Mouse (Mus musculus) limb, embryonic 14.5 days (tissue): Measurements from ENCODE around the gene Slc4a8. TPM values are rescaled to one million over a fixed set of nuclear protein-coding genes. Genes with fewer than 3 reads are reported as not detected.

Experiments
- ATAC-seq: fragments of 200-750 bp; cut with Nextera tagmentation; 2 replicates; pipeline ENCODE4 v1.8.0; 2017; ENCODE audit warnings: low read depth, moderate number of reproducible peaks, moderate TSS enrichment; ENCODE audit not compliant: low FRiP score
- DNase-seq: peaks from one replicate; pipeline ENCODE4 v3.0.0-alpha.2; 2015; ENCODE audit warnings: low spot score
- H3K27ac ChIP-seq: fragments of 300-500 bp; sonication (generic); replicated peaks from 2 replicates; pipeline ENCODE4 v1.5.1; 2014; ENCODE audit warnings: low read depth, mild to moderate bottlenecking, low read length, moderate library complexity, mixed read lengths
- H3K27me3 ChIP-seq: fragments of 300-500 bp; sonication (generic); 2 replicates; pipeline ENCODE4 v1.6.1; 2014; ENCODE audit warnings: low read length, mixed read lengths; ENCODE audit not compliant: control insufficient read depth, insufficient read depth
- H3K36me3 ChIP-seq: fragments of 300-500 bp; sonication (generic); 2 replicates; pipeline ENCODE4 v1.6.1; 2014; ENCODE audit warnings: mild to moderate bottlenecking, low read length, moderate library complexity, mixed read lengths; ENCODE audit not compliant: control insufficient read depth, insufficient read depth
- H3K4me1 ChIP-seq: fragments of 300-500 bp; sonication (generic); 2 replicates; pipeline ENCODE4 v1.6.1; 2014; ENCODE audit warnings: antibody characterized with exemption, low read length, mixed read lengths; ENCODE audit not compliant: control insufficient read depth, insufficient read depth
- H3K4me2 ChIP-seq: fragments of 300-500 bp; sonication (generic); replicated peaks from 2 replicates; pipeline ENCODE4 v1.6.1; 2014; ENCODE audit warnings: low read depth, mild to moderate bottlenecking, low read length, moderate library complexity; ENCODE audit not compliant: severe bottlenecking
- H3K4me3 ChIP-seq: fragments of 300-500 bp; sonication (generic); replicated peaks from 2 replicates; pipeline ENCODE4 v1.5.1; 2014; ENCODE audit warnings: low read length
- H3K9ac ChIP-seq: fragments of 300-500 bp; sonication (generic); 2 replicates; pipeline ENCODE4 v1.6.1; 2014; ENCODE audit warnings: mild to moderate bottlenecking, low read depth, low read length, moderate library complexity; ENCODE audit not compliant: severe bottlenecking
- H3K9me3 ChIP-seq: fragments of 300-500 bp; sonication (generic); 2 replicates; pipeline ENCODE4 v1.6.1; 2016; ENCODE audit warnings: low read length; ENCODE audit not compliant: control insufficient read depth
- POLR2A ChIP-seq: fragments of 200-500 bp; IDR thresholded peaks from 2 replicates; pipeline ENCODE4 v1.8.0; 2012; ENCODE audit warnings: inconsistent platforms, mild to moderate bottlenecking, moderate library complexity, borderline replicate concordance; ENCODE audit not compliant: insufficient read depth, insufficient read length; ENCODE audit errors: extremely low read depth
- WGBS: fragments of 180-500 bp; shearing (Covaris S2); extraction: QIAGEN DNeasy Blood & Tissue Kit; methylation state at CpG from one replicate; pipeline ENCODE4 v1.1.7; 2014; 5-methylcytosine and 5-hydroxymethylcytosine counted together
- polyA plus RNA-seq, 2 experiments: library from polyadenylated mRNA; depleted of rRNA in 1 of 2; stranded (reverse) in 1 of 2; unstranded in 1 of 2; fragments of >200 nt; fragmentation: Nextera tagmentation in 1 of 2; extraction: Ambion mirVana in 1 of 2; gene quantifications; 2 replicates each; pipeline versions ENCODE4 v1.2.1 to v1.2.3; 2012 to 2014

Gene Slc4a8
- 3.8 TPM in 2 replicates for polyA plus RNA-seq (2012; rRNA removed)
- 2.9 TPM in 2 replicates for polyA plus RNA-seq (2014; fragmentation: Nextera tagmentation; extraction: Ambion mirVana)

DNA sequence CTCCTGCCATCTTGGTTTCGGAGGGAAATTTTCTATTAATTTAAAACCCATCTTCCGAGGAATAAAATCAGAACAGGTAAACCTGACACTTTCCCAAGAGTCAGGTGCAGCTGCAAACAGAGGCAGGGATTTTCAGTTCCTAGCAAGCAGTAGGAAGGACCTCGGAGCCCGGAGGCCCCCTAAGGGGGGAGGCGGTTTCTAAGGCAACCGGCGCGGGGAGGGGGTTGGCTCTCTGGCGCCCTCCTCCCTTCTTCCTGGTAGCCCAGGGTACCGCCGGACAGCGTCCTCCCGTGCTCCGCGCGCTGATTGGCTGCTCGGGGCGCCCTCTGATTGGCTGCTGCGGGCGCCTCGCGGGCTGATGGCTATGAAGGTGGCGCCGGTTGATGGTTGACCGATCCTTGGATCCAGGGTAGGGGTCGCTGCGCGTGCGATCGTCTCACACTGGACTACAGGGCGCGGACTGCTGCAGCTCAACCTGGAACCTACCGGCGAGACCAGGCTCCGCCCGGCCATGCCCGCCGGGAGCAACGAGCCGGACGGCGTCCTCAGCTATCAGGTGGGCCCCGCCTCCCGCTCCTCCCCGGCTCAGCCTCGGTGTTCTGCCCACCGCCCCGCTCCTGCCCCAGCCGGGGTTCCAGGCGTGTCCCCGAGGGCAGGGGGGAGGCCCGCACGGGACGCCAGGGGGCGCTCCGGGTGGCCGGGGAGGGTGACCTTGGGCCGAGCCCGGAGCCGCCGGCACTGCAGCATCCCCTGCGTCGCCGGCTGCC, at the start of gene Slc4a8:
Gene Slc4a8, plus strand, starts transcription at position 329 of the 767 bp plus-strand sequence.
- Histone ChIP-seq H3K27me3 (no peaks in the 10 kb centered on the region), H3K4me3 (peak within 1 kb of the TSS; percentile 61), H3K4me2 (peak within 1 kb of the TSS; percentile 93), H3K4me1 (peaks cover 10% of the 10 kb centered on the region; the same call in 1 of the 2 replicates), H3K27ac (0 out of 2 replicates have a peak within 1 kb of the TSS, but pooled peaks have one; percentile 39), H3K9ac (peak within 1 kb of the TSS; percentile 58), H3K36me3 (no peaks in the 10 kb centered on the region), H3K9me3 (no peaks in the 10 kb centered on the region)
- DNase-seq, result peak; percentile 94
- peak; percentile 95 for ATAC-seq
- WGBS, result under 1% methylated on average over 50 of the region's 64 CpGs
- TF ChIP-seq POLR2A, result no peak

DNA sequence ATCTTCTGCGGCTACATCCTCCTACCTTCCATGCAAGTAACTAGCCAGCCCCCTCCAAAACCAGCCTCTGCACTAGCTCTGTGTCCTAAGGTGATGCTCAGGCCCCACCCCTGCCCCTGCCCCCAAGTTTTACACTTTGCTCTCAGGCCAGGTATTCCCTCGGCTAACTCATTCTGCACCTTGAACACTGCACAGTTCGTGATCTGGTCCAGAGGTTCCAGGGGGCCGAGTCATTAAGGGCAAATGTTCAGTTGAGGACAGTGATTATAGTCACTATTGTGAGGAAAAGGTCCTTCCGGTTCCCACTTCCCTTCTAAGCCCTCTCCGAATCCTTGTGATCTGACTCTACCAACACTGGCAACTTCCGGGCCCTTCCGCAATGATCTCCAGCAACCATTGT, 47.1 kb upstream of the Slc4a8 start:
- Histone ChIP-seq H3K4me1 (no peaks in the 10 kb centered on the region), H3K27me3 (no peaks in the 10 kb centered on the region), H3K4me2 (no peak overlapping the region), H3K36me3 (no peaks in the 10 kb centered on the region), H3K4me3 (no peak overlapping the region), H3K9me3 (0 out of 2 replicates have a peak, but pooled peaks cover 3% of the 10 kb centered on the region), H3K9ac (no peak overlapping the region), H3K27ac (no peak overlapping the region)
- ATAC-seq (no peak), DNase-seq (no peak)
- TF ChIP-seq POLR2A, result no peak
- 94% methylated on average over 8 of the region's 8 CpGs for WGBS

DNA sequence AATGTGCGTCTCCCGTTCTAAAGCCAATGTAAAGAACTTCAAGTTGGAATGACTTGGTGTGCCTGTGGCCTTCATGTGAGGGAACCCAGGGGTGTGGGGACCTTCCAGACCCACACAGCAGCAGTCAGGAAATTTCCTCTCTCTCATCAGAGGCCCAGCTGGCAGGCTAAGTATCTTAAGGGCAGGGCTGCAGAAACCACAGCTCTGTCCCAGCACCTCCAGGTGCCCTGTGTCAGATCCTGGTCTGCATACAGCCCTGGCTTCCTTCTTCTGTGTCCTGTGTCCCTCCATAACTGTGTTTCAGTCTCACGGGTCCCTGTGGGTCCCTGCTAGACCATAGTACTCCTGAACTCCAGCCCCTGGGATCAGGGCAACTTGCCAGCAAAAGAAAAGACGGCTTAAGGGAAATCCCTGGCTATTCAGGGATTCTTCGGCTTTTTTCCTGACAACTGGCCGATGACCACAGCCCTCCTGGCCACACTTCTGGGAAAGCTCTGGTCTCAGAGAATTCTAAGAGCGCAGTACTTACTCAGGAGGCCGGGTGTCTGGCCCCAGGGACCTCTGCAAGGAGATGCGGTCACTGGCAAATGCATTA, 46.1 kb upstream of the Slc4a8 start:
- TF ChIP-seq POLR2A, result no peak
- Histone ChIP-seq H3K27me3 (no peaks in the 10 kb centered on the region), H3K9ac (no peak overlapping the region), H3K4me3 (no peak overlapping the region), H3K27ac (no peak overlapping the region), H3K9me3 (0 out of 2 replicates have a peak, but pooled peaks cover 3% of the 10 kb centered on the region), H3K4me1 (no peaks in the 10 kb centered on the region), H3K4me2 (no peak overlapping the region), H3K36me3 (no peaks in the 10 kb centered on the region)
- DNase-seq (no peak), ATAC-seq (no peak)
- 79% methylated on average over 9 of the region's 9 CpGs for WGBS

DNA sequence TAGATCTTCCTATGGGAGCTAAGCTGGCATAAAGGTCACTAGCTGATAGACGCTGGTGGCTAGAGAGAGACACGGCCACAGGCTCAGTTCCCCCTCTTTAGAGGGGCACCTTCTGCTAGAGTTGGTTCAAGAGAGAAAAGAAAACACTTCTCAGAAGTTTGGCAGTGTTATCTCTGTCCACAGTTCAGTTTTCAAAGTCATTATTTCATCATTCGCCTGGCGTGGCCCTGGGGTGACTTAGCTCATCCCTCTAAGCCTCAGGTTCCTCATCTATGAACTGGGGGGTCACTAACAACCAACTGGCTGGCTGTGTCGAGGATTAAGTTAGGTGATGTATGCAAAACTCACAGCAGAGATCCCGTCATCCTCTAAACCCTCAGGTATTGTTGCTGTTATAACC, 43.6 kb upstream of the Slc4a8 start:
- WGBS, result 85% methylated on average over 6 of the region's 6 CpGs

GRCm38 (mm10) chr15:100718572-100718971, 43.0 kb upstream of the Slc4a8 start:
- Histone ChIP-seq H3K9ac (no peak overlapping the region), H3K9me3 (0 out of 2 replicates have a peak, but pooled peaks cover 3% of the 10 kb centered on the region), H3K27ac (no peak overlapping the region), H3K36me3 (no peaks in the 10 kb centered on the region), H3K4me2 (no peak overlapping the region), H3K4me3 (no peak overlapping the region), H3K27me3 (no peaks in the 10 kb centered on the region), H3K4me1 (no peaks in the 10 kb centered on the region)
- no peak for TF ChIP-seq POLR2A
- 81% methylated on average over 11 of the region's 11 CpGs for WGBS
- no peak for DNase-seq
- ATAC-seq, result no peak

More for the DNA sequence above, 43.6 kb upstream of the Slc4a8 start:
- no peaks in the 10 kb centered on the region for H3K36me3 ChIP-seq
- no peak for TF ChIP-seq POLR2A
- DNase-seq (no peak), ATAC-seq (no peak)
- no peak overlapping the region for H3K27ac ChIP-seq
- H3K27me3 ChIP-seq, result no peaks in the 10 kb centered on the region
- no peak overlapping the region for H3K4me3 ChIP-seq
- H3K9me3 ChIP-seq, result 0 out of 2 replicates have a peak, but pooled peaks cover 3% of the 10 kb centered on the region
- H3K9ac ChIP-seq, result no peak overlapping the region
- H3K4me1 ChIP-seq, result no peaks in the 10 kb centered on the region
- no peak overlapping the region for H3K4me2 ChIP-seq
